Mouse (Mus musculus) hindbrain, embryonic 13.5 days (tissue): ENCODE data around the gene Actn3. TPM values are rescaled to one million over a fixed set of nuclear protein-coding genes. Genes with fewer than 3 reads are reported as not detected.
"Not testable (repeated sequence)": the region's sequence is repeated elsewhere in the genome, so short reads cannot be mapped to it uniquely, and the experiment has no call there.

Source experiments
- ATAC-seq: fragments of 200-750 bp; cut with Nextera tagmentation; 2 replicates; pipeline ENCODE4 v1.8.0; 2017; ENCODE audit warnings: moderate TSS enrichment; ENCODE audit not compliant: low FRiP score
- H3K27ac ChIP-seq: fragments of 300-500 bp; sonication (generic); 2 replicates; pipeline ENCODE4 v1.5.1; 2015; ENCODE audit warnings: inconsistent platforms, mild to moderate bottlenecking, moderate library complexity
- H3K27me3 ChIP-seq: fragments of 300-500 bp; sonication (generic); 2 replicates; pipeline ENCODE4 v1.6.1; 2015; ENCODE audit warnings: mild to moderate bottlenecking, inconsistent platforms
- H3K36me3 ChIP-seq: fragments of 300-500 bp; sonication (generic); 2 replicates; pipeline ENCODE4 v1.6.1; 2015; ENCODE audit warnings: mild to moderate bottlenecking, inconsistent platforms
- H3K4me1 ChIP-seq: fragments of 300-500 bp; sonication (generic); replicated peaks from 2 replicates; pipeline ENCODE4 v1.6.1; 2015; ENCODE audit warnings: inconsistent platforms
- H3K4me2 ChIP-seq: fragments of 300-500 bp; sonication (generic); 2 replicates; pipeline ENCODE4 v1.6.1; 2015; ENCODE audit warnings: inconsistent platforms, mild to moderate bottlenecking, moderate library complexity
- H3K4me3 ChIP-seq: fragments of 300-500 bp; sonication (generic); 2 replicates; pipeline ENCODE4 v1.5.1; 2015; ENCODE audit warnings: mild to moderate bottlenecking, inconsistent platforms
- H3K9ac ChIP-seq: fragments of 300-500 bp; sonication (generic); 2 replicates; pipeline ENCODE4 v1.6.1; 2015; ENCODE audit warnings: mild to moderate bottlenecking, inconsistent platforms
- H3K9me3 ChIP-seq: fragments of 300-500 bp; sonication (generic); 2 replicates; pipeline ENCODE4 v1.6.1; 2016; ENCODE audit warnings: inconsistent platforms
- WGBS: fragments of 180-500 bp; shearing (Covaris S2); methylation state at CpG from one replicate; pipeline ENCODE4 v1.1.7; 2015; 5-methylcytosine and 5-hydroxymethylcytosine counted together
- polyA plus RNA-seq: library from polyadenylated mRNA; unstranded; fragments of >200 nt; fragmentation: Nextera tagmentation; extraction: Ambion mirVana; gene quantifications from 2 replicates; pipeline ENCODE4 v1.2.1, GENCODE M21; 2015

Gene Actn3
- polyA plus RNA-seq, 1 experiment from 2014 or later, result 1.8 TPM

GRCm38 (mm10) chr19:4833977-4834376, 43.7 kb downstream of the Actn3 start:
- H3K36me3 ChIP-seq, result peaks cover 27% of the 10 kb centered on the region
- ATAC-seq, result no peak
- no peak overlapping the region for H3K4me2 ChIP-seq
- no peaks in the 10 kb centered on the region for H3K9me3 ChIP-seq
- no peaks in the 10 kb centered on the region for H3K27me3 ChIP-seq
- WGBS, result 89% methylated on average over 8 of the region's 8 CpGs
- H3K4me1 ChIP-seq, result peaks cover 24% of the 10 kb centered on the region
- no peak overlapping the region for H3K9ac ChIP-seq
- H3K27ac ChIP-seq, result no peak overlapping the region
- H3K4me3 ChIP-seq, result no peak overlapping the region

- WGBS, result 69% methylated on average over 7 of the region's 7 CpGs
- no peak overlapping the region for H3K9ac ChIP-seq
- ATAC-seq, result no peak
- no peak overlapping the region for H3K4me3 ChIP-seq
- H3K4me2 ChIP-seq, result no peak overlapping the region
- H3K4me1 ChIP-seq, result peaks cover 10% of the 10 kb centered on the region; the same call in 1 of the 2 replicates
- peaks cover 44% of the 10 kb centered on the region for H3K36me3 ChIP-seq
- no peaks in the 10 kb centered on the region for H3K27me3 ChIP-seq
- H3K9me3 ChIP-seq, result no peaks in the 10 kb centered on the region
- H3K27ac ChIP-seq, result no peak overlapping the region
Observed at GRCm38 (mm10) chr19:4829156-4829555, 48.6 kb downstream of the Actn3 start.

GRCm38 (mm10) chr19:4828444-4829114, 49.1 kb downstream of the Actn3 start:
- no peaks in the 10 kb centered on the region for H3K9me3 ChIP-seq
- no peak overlapping the region for H3K27ac ChIP-seq
- H3K36me3 ChIP-seq, result peaks cover 44% of the 10 kb centered on the region
- whole genome bisulfite sequencing, result 70% methylated on average over 16 of the region's 16 CpGs
- peaks cover 10% of the 10 kb centered on the region; the same call in 1 of the 2 replicates for H3K4me1 ChIP-seq
- no peak overlapping the region for H3K4me3 ChIP-seq
- H3K9ac ChIP-seq, result no peak overlapping the region
- no peaks in the 10 kb centered on the region for H3K27me3 ChIP-seq
- H3K4me2 ChIP-seq, result no peak overlapping the region
- ATAC-seq, result no peak

- 80% methylated on average over 5 of the region's 5 CpGs for WGBS
- H3K4me1 ChIP-seq, result no peaks in the 10 kb centered on the region
- H3K27me3 ChIP-seq, result no peaks in the 10 kb centered on the region
Observed at GRCm38 (mm10) chr19:4820678-4821303, 56.9 kb downstream of the Actn3 start.

GRCm38 (mm10) chr19:4817182-4817835, 60.4 kb downstream of the Actn3 start:
- no peak overlapping the region for H3K4me3 ChIP-seq
- 71% methylated on average over 1 of the region's 1 CpGs for WGBS
- ATAC-seq, result no peak
- H3K9me3 ChIP-seq, result 0 out of 2 replicates have a peak, but pooled peaks cover 5% of the 10 kb centered on the region
- H3K4me1 ChIP-seq, result peaks cover 2% of the 10 kb centered on the region; the same call in 1 of the 2 replicates
- H3K36me3 ChIP-seq, result no peaks in the 10 kb centered on the region
- H3K4me2 ChIP-seq, result no peak overlapping the region
- H3K27ac ChIP-seq, result no peak overlapping the region
- no peaks in the 10 kb centered on the region for H3K27me3 ChIP-seq
- no peak overlapping the region for H3K9ac ChIP-seq

More at GRCm38 (mm10) chr19:4820678-4821303, 56.9 kb downstream of the Actn3 start:
- no peak for ATAC-seq
- H3K36me3 ChIP-seq, result peaks cover 19% of the 10 kb centered on the region
- no peak overlapping the region for H3K4me3 ChIP-seq
- no peak overlapping the region for H3K9ac ChIP-seq
- H3K9me3 ChIP-seq, result no peaks in the 10 kb centered on the region
- H3K27ac ChIP-seq, result no peak overlapping the region
- no peak overlapping the region for H3K4me2 ChIP-seq

GRCm38 (mm10) chr19:4813015-4813414, 64.7 kb downstream of the Actn3 start:
- Histone ChIP-seq H3K27me3 (no peaks in the 10 kb centered on the region), H3K9me3 (0 out of 2 replicates have a peak, but pooled peaks cover 5% of the 10 kb centered on the region), H3K4me3 (no peak overlapping the region), H3K27ac (no peak overlapping the region), H3K9ac (no peak overlapping the region), H3K36me3 (no peaks in the 10 kb centered on the region), H3K4me1 (peaks cover 28% of the 10 kb centered on the region), H3K4me2 (no peak overlapping the region)
- WGBS, result 80% methylated on average over 6 of the region's 6 CpGs
- ATAC-seq, result no peak

- not testable (repeated sequence) for ATAC-seq, H3K36me3 ChIP-seq, H3K9me3 ChIP-seq, H3K27me3 ChIP-seq
- Histone ChIP-seq H3K4me1 (peaks cover 34% of the 10 kb centered on the region), H3K4me3 (peak overlapping the region; percentile 87), H3K4me2 (peak overlapping the region; percentile 96), H3K27ac (peak overlapping the region; percentile 95), H3K9ac (peak overlapping the region; percentile 76; the same call in 1 of the 2 replicates)
- 76% methylated on average over 8 of the region's 8 CpGs for WGBS
Observed at GRCm38 (mm10) chr19:4812334-4812949, 65.3 kb downstream of the Actn3 start.

- H3K4me1 ChIP-seq, result peaks cover 37% of the 10 kb centered on the region
- peak overlapping the region; percentile 76 for H3K9ac ChIP-seq
- H3K27ac ChIP-seq, result peak overlapping the region; percentile 95
- 0 out of 2 replicates have a peak, but pooled peaks cover 5% of the 10 kb centered on the region for H3K9me3 ChIP-seq
- no peaks in the 10 kb centered on the region for H3K27me3 ChIP-seq
- 4% methylated on average over 12 of the region's 12 CpGs for WGBS
- peak overlapping the region; percentile 96 for H3K4me2 ChIP-seq
- H3K4me3 ChIP-seq, result peak overlapping the region; percentile 87
- ATAC-seq, result no peak; the same call in 1 of the 2 replicates
- no peaks in the 10 kb centered on the region for H3K36me3 ChIP-seq
Observed at GRCm38 (mm10) chr19:4811909-4812242, 65.8 kb downstream of the Actn3 start.

Other genes with a start within 250 kb of the Actn3 start
- 3.8 and 4.3 TPM in 2 replicates for gene Gm960, start 179.2 kb downstream of the Actn3 start, polyA plus RNA-seq
- gene Sptbn2, start 166.7 kb downstream of the Actn3 start, polyA plus RNA-seq, result 30.0 and 33.3 TPM in 2 replicates
- gene Rbm4b, start 121.4 kb downstream of the Actn3 start, polyA plus RNA-seq, result 188 and 189 TPM in 2 replicates
- gene Rbm4, start 84.0 kb downstream of the Actn3 start, polyA plus RNA-seq, result 97.3 and 97.5 TPM in 2 replicates
- 32.3 and 35.3 TPM in 2 replicates for gene Gm21992, start 66.3 kb downstream of the Actn3 start, polyA plus RNA-seq
- gene Rbm14, start 66.3 kb downstream of the Actn3 start, polyA plus RNA-seq, result 66.8 and 67.5 TPM in 2 replicates
- gene Ccs, start 38.6 kb downstream of the Actn3 start, polyA plus RNA-seq, result 44.9 and 47.4 TPM in 2 replicates
- gene Ccdc87, start 38.5 kb downstream of the Actn3 start, polyA plus RNA-seq, result 0.43 and 0.49 TPM in 2 replicates
- gene Ctsf, start 22.8 kb downstream of the Actn3 start, polyA plus RNA-seq, result 67.3 and 69.7 TPM in 2 replicates
- 21.8 and 22.0 TPM in 2 replicates for gene Zdhhc24, start 759 bp upstream of the Actn3 start, polyA plus RNA-seq
- gene Bbs1, start 28.7 kb upstream of the Actn3 start, polyA plus RNA-seq, result 9.6 and 10.7 TPM in 2 replicates
- gene Dpp3, start 50.4 kb upstream of the Actn3 start, polyA plus RNA-seq, result 124 and 132 TPM in 2 replicates
- gene Peli3, start 65.2 kb upstream of the Actn3 start, polyA plus RNA-seq, result 10.8 and 10.9 TPM in 2 replicates
- 105 and 115 TPM in 2 replicates for gene Mrpl11, start 84.2 kb upstream of the Actn3 start, polyA plus RNA-seq
- gene Npas4, start 112.4 kb upstream of the Actn3 start, polyA plus RNA-seq, result 0.34 and 0.39 TPM in 2 replicates
- gene Slc29a2, start 146.0 kb upstream of the Actn3 start, polyA plus RNA-seq, result 10.4 and 11.3 TPM in 2 replicates
- 61.2 and 66.0 TPM in 2 replicates for gene B4gat1, start 160.9 kb upstream of the Actn3 start, polyA plus RNA-seq
- gene AC124502.3, start 161.0 kb upstream of the Actn3 start, polyA plus RNA-seq, result 3.9 and 5.9 TPM in 2 replicates
- gene Brms1, start 163.4 kb upstream of the Actn3 start, polyA plus RNA-seq, result 46.0 and 48.2 TPM in 2 replicates
- 1.1 and 1.5 TPM in 2 replicates for gene Rin1, start 172.6 kb upstream of the Actn3 start, polyA plus RNA-seq
- 19.1 and 20.4 TPM in 2 replicates for gene Cd248, start 190.2 kb upstream of the Actn3 start, polyA plus RNA-seq
- 6.2 and 8.4 TPM in 2 replicates for gene Tmem151a, start 207.6 kb upstream of the Actn3 start, polyA plus RNA-seq
- 57.6 and 58.2 TPM in 2 replicates for gene Yif1a, start 210.6 kb upstream of the Actn3 start, polyA plus RNA-seq
- 333 TPM in 2 replicates for gene Cnih2, start 220.6 kb upstream of the Actn3 start, polyA plus RNA-seq
- 234 TPM in 2 replicates for gene Rab1b, start 229.2 kb upstream of the Actn3 start, polyA plus RNA-seq
- gene Klc2, start 240.7 kb upstream of the Actn3 start, polyA plus RNA-seq, result 73.4 and 76.7 TPM in 2 replicates